Mouse (Mus musculus) lung, embryonic 15.5 days (tissue): ENCODE data around the gene St6galnac5. TPM values are rescaled to one million over a fixed set of nuclear protein-coding genes. Genes with fewer than 3 reads are reported as not detected.

Source experiments
- ATAC-seq: fragments of 200-750 bp; cut with Nextera tagmentation; 2 replicates; pipeline ENCODE4 v1.8.0; 2017; ENCODE audit warnings: moderate number of reproducible peaks, borderline replicate concordance; ENCODE audit not compliant: low FRiP score, low TSS enrichment; ENCODE audit errors: extremely low read depth
- H3K27ac ChIP-seq: fragments of 300-500 bp; sonication (generic); 2 replicates; pipeline ENCODE4 v1.5.1; 2015; ENCODE audit warnings: moderate library complexity, mild to moderate bottlenecking, inconsistent platforms
- H3K27me3 ChIP-seq: fragments of 300-500 bp; sonication (generic); 2 replicates; pipeline ENCODE4 v1.6.1; 2015; ENCODE audit warnings: inconsistent platforms
- H3K36me3 ChIP-seq: fragments of 300-500 bp; sonication (generic); 2 replicates; pipeline ENCODE4 v1.6.1; 2015; ENCODE audit warnings: inconsistent platforms
- H3K4me1 ChIP-seq: fragments of 300-500 bp; sonication (generic); 2 replicates; pipeline ENCODE4 v1.6.1; 2015; ENCODE audit warnings: inconsistent platforms
- H3K4me2 ChIP-seq: fragments of 300-500 bp; sonication (generic); 2 replicates; pipeline ENCODE4 v1.6.1; 2015; ENCODE audit warnings: inconsistent platforms, mild to moderate bottlenecking, moderate library complexity
- H3K4me3 ChIP-seq: fragments of 300-500 bp; sonication (generic); 2 replicates; pipeline ENCODE4 v1.5.1; 2015; ENCODE audit warnings: mild to moderate bottlenecking, inconsistent platforms
- H3K9ac ChIP-seq: fragments of 300-500 bp; sonication (generic); 2 replicates; pipeline ENCODE4 v1.6.1; 2015; ENCODE audit warnings: inconsistent platforms
- H3K9me3 ChIP-seq: fragments of 300-500 bp; sonication (generic); 2 replicates; pipeline ENCODE4 v1.6.1; 2016; ENCODE audit warnings: inconsistent platforms
- whole genome bisulfite sequencing: fragments of 180-500 bp; shearing (Covaris S2); methylation state at CpG from one replicate; pipeline ENCODE4 v1.1.7; 2015; 5-methylcytosine and 5-hydroxymethylcytosine counted together
- polyA plus RNA-seq: library from polyadenylated mRNA; unstranded; fragments of >200 nt; fragmentation: Nextera tagmentation; extraction: Ambion mirVana; gene quantifications from 2 replicates; pipeline ENCODE4 v1.2.1, GENCODE M21; 2015

St6galnac5 gene
- polyA plus RNA-seq: 0.55 and 0.61 TPM in 2 replicates

GRCm38 (mm10) chr3:152981988-152982387 lies at the start of gene St6galnac5:
Gene St6galnac5 (minus strand): TSS chr3:152982246.
- Histone ChIP-seq H3K27me3 (peaks cover 49% of the 10 kb centered on the region), H3K36me3 (no peaks in the 10 kb centered on the region), H3K9me3 (no peaks in the 10 kb centered on the region), H3K4me1 (peaks cover 14% of the 10 kb centered on the region), H3K9ac (peak within 1 kb of the TSS; percentile 36; the same call in 1 of the 2 replicates), H3K4me2 (peak within 1 kb of the TSS; percentile 77), H3K4me3 (peak within 1 kb of the TSS; percentile 42), H3K27ac (no peak within 1 kb of the TSS)
- under 1% methylated on average over 17 of the region's 17 CpGs for WGBS
- ATAC-seq: peak; percentile 64; the same call in 1 of the 2 replicates

GRCm38 (mm10) chr3:153030756-153031155 lies 48.7 kb upstream of the St6galnac5 start:
- Histone ChIP-seq H3K4me3 (no peak overlapping the region), H3K27me3 (no peaks in the 10 kb centered on the region), H3K4me1 (no peaks in the 10 kb centered on the region), H3K27ac (no peak overlapping the region), H3K9ac (no peak overlapping the region), H3K4me2 (no peak overlapping the region), H3K9me3 (no peaks in the 10 kb centered on the region), H3K36me3 (no peaks in the 10 kb centered on the region)
- 94% methylated on average over 5 of the region's 5 CpGs for WGBS
- no peak for ATAC-seq

- H3K36me3 ChIP-seq: no peaks in the 10 kb centered on the region
- 82% methylated on average over 11 of the region's 11 CpGs for WGBS
- no peaks in the 10 kb centered on the region for H3K27me3 ChIP-seq
- no peak overlapping the region for H3K4me2 ChIP-seq
- ATAC-seq: no peak
- H3K9me3 ChIP-seq: no peaks in the 10 kb centered on the region
- H3K4me3 ChIP-seq: no peak overlapping the region
- H3K4me1 ChIP-seq: no peaks in the 10 kb centered on the region
- no peak overlapping the region for H3K27ac ChIP-seq
- H3K9ac ChIP-seq: no peak overlapping the region
Measured at GRCm38 (mm10) chr3:153024016-153024415, 42.0 kb upstream of the St6galnac5 start.

GRCm38 (mm10) chr3:153018051-153018450 lies 36.0 kb upstream of the St6galnac5 start:
- Histone ChIP-seq H3K27ac (no peak overlapping the region), H3K4me3 (no peak overlapping the region), H3K4me1 (peaks cover 6% of the 10 kb centered on the region), H3K4me2 (no peak overlapping the region; the same call in 1 of the 2 replicates), H3K27me3 (no peaks in the 10 kb centered on the region), H3K9ac (no peak overlapping the region), H3K36me3 (no peaks in the 10 kb centered on the region), H3K9me3 (no peaks in the 10 kb centered on the region)
- peak; percentile 73; the same call in 1 of the 2 replicates for ATAC-seq
- WGBS: 54% methylated on average over 10 of the region's 10 CpGs

- WGBS: 50% methylated on average over 8 of the region's 8 CpGs
- ATAC-seq: no peak
Measured at GRCm38 (mm10) chr3:153016355-153016754, 34.3 kb upstream of the St6galnac5 start.

GRCm38 (mm10) chr3:153006893-153007292 lies 24.8 kb upstream of the St6galnac5 start:
- WGBS: 79% methylated on average over 6 of the region's 6 CpGs
- Histone ChIP-seq H3K36me3 (no peaks in the 10 kb centered on the region), H3K4me1 (peaks cover 9% of the 10 kb centered on the region; the same call in 1 of the 2 replicates), H3K4me2 (no peak overlapping the region), H3K9me3 (no peaks in the 10 kb centered on the region), H3K27me3 (no peaks in the 10 kb centered on the region), H3K9ac (no peak overlapping the region), H3K27ac (no peak overlapping the region), H3K4me3 (no peak overlapping the region)
- ATAC-seq: no peak

More at GRCm38 (mm10) chr3:153016355-153016754, 34.3 kb upstream of the St6galnac5 start:
- Histone ChIP-seq H3K4me3 (no peak overlapping the region), H3K9ac (no peak overlapping the region), H3K27me3 (no peaks in the 10 kb centered on the region), H3K36me3 (no peaks in the 10 kb centered on the region), H3K27ac (no peak overlapping the region), H3K4me2 (no peak overlapping the region), H3K4me1 (peaks cover 7% of the 10 kb centered on the region), H3K9me3 (no peaks in the 10 kb centered on the region)

GRCm38 (mm10) chr3:152998901-152999300 lies 16.9 kb upstream of the St6galnac5 start:
- Histone ChIP-seq H3K4me1 (no peaks in the 10 kb centered on the region), H3K27ac (no peak overlapping the region), H3K4me2 (no peak overlapping the region), H3K9ac (no peak overlapping the region), H3K27me3 (no peaks in the 10 kb centered on the region), H3K36me3 (no peaks in the 10 kb centered on the region), H3K4me3 (no peak overlapping the region), H3K9me3 (no peaks in the 10 kb centered on the region)
- WGBS: 72% methylated on average over 5 of the region's 5 CpGs
- ATAC-seq: no peak

GRCm38 (mm10) chr3:152998106-152998505 lies 16.1 kb upstream of the St6galnac5 start:
- no peaks in the 10 kb centered on the region for H3K4me1 ChIP-seq
- ATAC-seq: no peak

GRCm38 (mm10) chr3:152993608-152994007 lies 11.6 kb upstream of the St6galnac5 start:
- Histone ChIP-seq H3K27me3 (no peaks in the 10 kb centered on the region), H3K9me3 (no peaks in the 10 kb centered on the region), H3K36me3 (no peaks in the 10 kb centered on the region), H3K9ac (no peak overlapping the region), H3K4me1 (no peaks in the 10 kb centered on the region), H3K4me2 (no peak overlapping the region), H3K4me3 (no peak overlapping the region), H3K27ac (no peak overlapping the region)
- no peak for ATAC-seq
- 63% methylated on average over 5 of the region's 5 CpGs for WGBS

More at GRCm38 (mm10) chr3:152998106-152998505, 16.1 kb upstream of the St6galnac5 start:
- Histone ChIP-seq H3K9me3 (no peaks in the 10 kb centered on the region), H3K9ac (no peak overlapping the region), H3K4me2 (no peak overlapping the region), H3K27me3 (no peaks in the 10 kb centered on the region), H3K36me3 (no peaks in the 10 kb centered on the region), H3K4me3 (no peak overlapping the region), H3K27ac (no peak overlapping the region)
- WGBS: 36% methylated on average over 5 of the region's 5 CpGs

GRCm38 (mm10) chr3:152990787-152991186 lies 8.7 kb upstream of the St6galnac5 start:
- Histone ChIP-seq H3K27ac (no peak overlapping the region), H3K4me1 (no peaks in the 10 kb centered on the region), H3K9me3 (no peaks in the 10 kb centered on the region), H3K27me3 (no peaks in the 10 kb centered on the region), H3K4me3 (no peak overlapping the region), H3K36me3 (no peaks in the 10 kb centered on the region), H3K4me2 (no peak overlapping the region), H3K9ac (no peak overlapping the region)
- ATAC-seq: no peak
- WGBS: 71% methylated on average over 2 of the region's 2 CpGs

- H3K4me3 ChIP-seq: peak overlapping the region; percentile 42
- H3K4me2 ChIP-seq: peak overlapping the region; percentile 77
- no peak overlapping the region for H3K27ac ChIP-seq
- peaks cover 49% of the 10 kb centered on the region for H3K27me3 ChIP-seq
- no peaks in the 10 kb centered on the region for H3K36me3 ChIP-seq
- H3K9ac ChIP-seq: peak overlapping the region; percentile 36; the same call in 1 of the 2 replicates
- H3K9me3 ChIP-seq: no peaks in the 10 kb centered on the region
- H3K4me1 ChIP-seq: peaks cover 14% of the 10 kb centered on the region
- peak; percentile 51; the same call in 1 of the 2 replicates for ATAC-seq
- WGBS: under 1% methylated on average over 45 of the region's 47 CpGs
Measured at GRCm38 (mm10) chr3:152980978-152981974, 770 bp downstream of the St6galnac5 start.

GRCm38 (mm10) chr3:152980431-152980830 lies 1.6 kb downstream of the St6galnac5 start:
- H3K4me2 ChIP-seq: peak overlapping the region; percentile 77; the same call in 1 of the 2 replicates
- peaks cover 49% of the 10 kb centered on the region for H3K27me3 ChIP-seq
- H3K4me3 ChIP-seq: peak overlapping the region; percentile 42
- H3K27ac ChIP-seq: no peak overlapping the region
- H3K9ac ChIP-seq: no peak overlapping the region
- no peaks in the 10 kb centered on the region for H3K9me3 ChIP-seq
- peaks cover 14% of the 10 kb centered on the region for H3K4me1 ChIP-seq
- 12% methylated on average over 6 of the region's 6 CpGs for WGBS
- no peaks in the 10 kb centered on the region for H3K36me3 ChIP-seq
- ATAC-seq: peak; percentile 21; the same call in 1 of the 2 replicates
